Mouse (Mus musculus): ENCODE measurements at regions not wholly inside any gene's neighbourhood (a gene's known extent, or its start where the extent isn't known, plus 50 kb on each side); places are given as distances from the start of the nearest gene placed in this dataset.

- no peak for DNase-seq (ENCODE audit: low read depth, low spot score)
Observed at GRCm38 (mm10) chr7:114345860-114346259, 69.2 kb upstream of the Pde3b start.

- DNase-seq (ENCODE audit: low read depth, low spot score), result peak; percentile 7
Observed at GRCm38 (mm10) chr7:114347006-114347405, 68.1 kb upstream of the Pde3b start.

- no peak for DNase-seq (ENCODE audit: low read depth, low spot score)
Observed at GRCm38 (mm10) chr7:114350968-114351367, 64.1 kb upstream of the Pde3b start.

GRCm38 (mm10) chr7:114356381-114356780, 58.7 kb upstream of the Pde3b start:
- peak; percentile 59 for DNase-seq (ENCODE audit: low read depth, low spot score)

GRCm38 (mm10) chr7:114362166-114362565, 52.9 kb upstream of the Pde3b start:
- DNase-seq (ENCODE audit: low read depth, low spot score), result no peak

- no peak for DNase-seq (ENCODE audit: low read depth, low spot score)
Observed at GRCm38 (mm10) chr7:114364041-114364440, 51.0 kb upstream of the Pde3b start.
